Mouse (Mus musculus): ENCODE results near the gene Traf6.

The Traf6 gene

GRCm38 (mm10) chr2:101678236-101679021, at the start of gene Traf6:
Traf6 (plus strand) TSS chr2:101678429.
- peak; percentile 88 for DNase-seq

GRCm38 (mm10) chr2:101638979-101639839, 39.0 kb upstream of the Traf6 start:
- DNase-seq, result no peak

DNA sequence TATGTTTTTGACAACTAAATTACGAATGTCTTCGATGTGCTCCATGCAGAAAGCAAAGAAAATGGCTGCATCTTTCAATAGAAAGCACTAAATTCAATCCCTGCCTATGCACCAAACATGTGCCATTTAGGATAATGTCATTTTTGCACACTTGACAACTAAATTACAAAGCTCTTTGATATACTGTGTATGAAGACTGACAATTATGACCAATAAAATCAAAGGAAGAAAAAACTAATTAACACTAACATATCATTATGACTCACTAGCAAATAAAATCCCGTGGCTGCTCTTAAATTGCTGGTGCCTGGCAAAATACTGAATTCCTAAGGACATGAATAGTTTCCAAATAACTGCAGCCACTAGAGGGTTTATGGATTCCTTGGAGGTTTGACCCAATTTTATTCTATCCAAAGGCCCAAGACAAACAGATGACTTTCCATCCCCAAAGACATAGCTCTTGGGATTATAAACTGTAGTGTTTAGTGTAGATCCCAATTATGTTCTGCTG, 38.3 kb upstream of the Traf6 start:
- DNase-seq, result no peak

DNA sequence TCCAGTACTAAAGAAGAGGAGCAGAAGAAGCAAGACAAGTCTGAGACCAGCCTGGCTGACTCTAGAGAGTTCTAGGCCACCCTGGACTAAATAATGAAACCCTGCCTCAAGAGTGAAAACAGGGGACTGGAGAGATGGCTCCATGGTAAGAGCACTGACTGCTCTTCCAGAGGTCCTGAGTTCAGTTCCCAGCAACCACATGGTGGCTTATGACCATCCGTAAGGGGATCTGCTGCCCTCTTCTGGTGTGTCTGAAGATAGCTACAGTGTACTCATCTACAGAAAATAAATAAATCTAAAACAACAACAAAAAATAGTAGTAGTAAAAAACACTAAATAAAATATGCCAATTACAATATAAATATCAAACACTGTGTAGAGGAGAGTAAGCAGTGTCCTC, 32.4 kb upstream of the Traf6 start:
- DNase-seq, result no peak

DNA sequence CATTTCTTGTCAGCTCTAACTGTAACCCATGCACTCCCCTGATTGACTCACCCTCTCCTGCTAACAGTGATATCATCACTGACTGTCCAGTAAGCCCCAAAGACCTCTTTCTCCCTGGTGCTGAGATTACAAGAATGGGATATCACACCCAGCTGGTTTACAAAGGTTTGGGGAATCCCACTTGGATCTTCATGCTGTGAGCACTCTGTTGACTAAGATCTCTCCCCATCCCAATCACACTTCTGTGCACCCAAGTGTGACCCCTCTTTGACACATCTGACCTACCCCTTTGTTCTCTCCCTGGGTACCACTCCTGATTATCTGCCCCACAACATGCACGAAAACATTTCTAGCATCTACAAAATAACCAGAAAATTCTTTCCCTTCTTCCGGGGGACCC, 29.9 kb upstream of the Traf6 start:
- DNase-seq, result no peak

- no peak for DNase-seq
These were observed 29.0 kb upstream of the Traf6 start, which contains the start of the genes Rag1 and B230118H07Rik for GRCm38 (mm10) chr2:101649114-101649671. Rag1 (minus strand) TSS chr2:101649501. B230118H07Rik (minus strand) TSS chr2:101649532.

- DNase-seq, result no peak
These were observed 27.8 kb upstream of the Traf6 start for GRCm38 (mm10) chr2:101650446-101650845.

GRCm38 (mm10) chr2:101652204-101652920, 25.9 kb upstream of the Traf6 start:
- no peak for DNase-seq

DNA sequence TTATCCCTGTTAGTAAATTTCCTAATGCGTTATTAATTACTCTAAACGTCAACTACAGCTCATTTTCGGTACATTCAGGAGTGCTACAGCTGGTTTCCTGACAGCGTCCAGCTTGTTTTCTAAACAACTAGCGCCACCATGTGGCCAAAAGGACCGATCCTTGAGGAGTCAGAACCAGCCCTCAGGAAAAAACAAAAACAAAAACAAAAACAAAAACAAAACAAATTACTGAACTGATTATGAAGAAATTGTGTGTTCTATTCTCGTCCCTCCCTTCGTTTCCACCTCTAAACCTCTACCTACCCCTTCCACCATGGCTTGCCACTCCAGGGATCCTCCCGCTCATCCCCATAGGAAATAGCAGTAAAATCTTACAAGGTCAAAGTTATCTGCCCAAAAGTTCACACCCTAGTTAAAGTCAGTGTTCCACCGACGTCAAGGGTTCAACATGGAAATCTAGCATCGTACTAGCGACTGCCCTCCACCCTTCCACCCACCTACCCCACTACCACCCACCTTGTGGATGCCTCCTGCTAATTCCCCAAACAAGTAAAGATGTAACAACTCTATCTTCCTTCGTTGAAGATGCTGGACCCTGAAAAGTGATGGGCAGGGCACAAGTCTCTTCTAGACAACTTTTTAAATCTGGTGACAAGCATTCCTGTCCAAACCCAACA, 25.2 kb upstream of the Traf6 start:
- DNase-seq, result peak; percentile 89

DNA sequence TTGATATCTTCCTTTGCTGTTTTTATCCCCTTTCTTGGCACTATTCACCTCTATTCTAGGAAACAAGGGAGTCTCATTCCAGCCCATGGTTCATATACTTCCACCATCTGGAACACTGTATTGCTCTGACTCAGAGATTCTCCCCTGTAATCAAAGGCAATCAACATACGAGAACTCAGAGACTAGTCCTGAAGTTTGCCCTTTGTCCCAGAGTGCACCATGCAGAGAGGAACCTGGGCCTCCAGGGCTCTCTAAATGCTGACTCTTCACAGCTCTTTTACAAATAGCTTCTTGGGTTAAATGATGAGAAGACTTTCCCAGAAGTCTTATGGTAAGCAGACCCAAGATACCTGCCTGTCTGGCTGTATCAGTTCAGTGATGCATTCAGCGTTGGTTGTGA, 17.7 kb upstream of the Traf6 start:
- no peak for DNase-seq

GRCm38 (mm10) chr2:101665058-101665702, 13.0 kb upstream of the Traf6 start:
- peak; percentile 68 for DNase-seq

- no peak for DNase-seq
These were observed 12.5 kb upstream of the Traf6 start for GRCm38 (mm10) chr2:101665703-101666092.

- DNase-seq, result no peak
These were observed 9.5 kb upstream of the Traf6 start for GRCm38 (mm10) chr2:101668751-101669150.

DNA sequence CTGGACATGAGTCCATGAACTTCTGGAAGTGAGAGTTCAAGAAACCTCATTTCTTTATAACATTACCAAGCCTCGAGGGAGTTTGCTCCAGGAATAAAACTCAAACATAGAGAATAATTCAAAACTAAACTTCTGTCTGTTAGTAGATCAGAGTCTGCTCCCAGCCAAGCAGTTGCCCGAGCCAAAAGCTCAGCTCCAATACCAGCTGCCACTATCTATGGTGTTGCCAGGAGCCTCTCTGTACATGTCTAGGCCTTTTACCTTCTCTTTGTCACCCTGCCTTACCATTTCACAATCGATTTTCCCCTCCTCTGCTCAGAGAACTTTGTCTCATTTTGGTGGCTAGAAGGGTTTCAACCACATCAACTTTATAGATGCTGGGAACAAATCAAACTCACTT, 4.7 kb upstream of the Traf6 start:
- DNase-seq, result no peak

DNA sequence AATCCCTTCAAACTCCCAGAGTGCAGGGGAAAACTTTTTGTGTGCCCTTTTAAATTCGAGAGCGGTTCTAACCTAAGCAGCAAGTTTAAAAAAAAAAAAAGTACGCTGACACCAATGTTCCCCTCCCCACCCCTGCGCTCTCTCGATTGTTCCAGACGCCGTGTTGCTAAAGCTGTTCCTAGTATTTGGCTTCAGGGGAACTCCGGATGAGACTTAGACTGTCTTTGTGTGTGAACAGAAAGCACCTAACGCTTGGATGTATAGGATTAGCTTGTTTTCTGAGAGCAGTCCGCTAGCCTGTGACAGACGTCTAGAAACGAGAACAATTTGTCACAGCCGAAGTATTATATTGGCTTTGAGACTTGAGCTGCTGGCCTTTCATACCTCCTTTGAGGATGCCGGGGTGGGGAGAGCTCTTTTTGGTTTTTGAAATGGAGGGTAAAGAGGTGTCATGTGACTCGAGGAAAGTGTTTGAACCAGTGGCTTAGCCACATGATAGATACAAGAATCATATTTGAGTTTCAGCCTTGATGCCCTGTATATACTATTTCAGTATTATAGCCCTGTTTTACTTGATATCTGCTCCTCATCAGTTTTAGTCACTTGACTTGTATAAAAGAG, 1.0 kb downstream of the Traf6 start:
- no peak for DNase-seq

DNA sequence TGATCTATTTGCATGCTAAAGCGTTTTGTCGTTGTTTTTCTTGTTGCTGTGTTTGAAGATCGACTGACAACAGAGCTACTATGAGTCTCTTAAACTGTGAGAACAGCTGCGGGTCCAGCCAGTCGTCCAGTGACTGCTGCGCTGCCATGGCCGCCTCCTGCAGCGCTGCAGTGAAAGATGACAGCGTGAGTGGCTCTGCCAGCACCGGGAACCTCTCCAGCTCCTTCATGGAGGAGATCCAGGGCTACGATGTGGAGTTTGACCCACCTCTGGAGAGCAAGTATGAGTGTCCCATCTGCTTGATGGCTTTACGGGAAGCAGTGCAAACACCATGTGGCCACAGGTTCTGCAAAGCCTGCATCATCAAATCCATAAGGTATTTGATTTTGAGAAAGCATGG, 6.2 kb downstream of the Traf6 start:
- no peak for DNase-seq

GRCm38 (mm10) chr2:101688011-101688410, 9.8 kb downstream of the Traf6 start:
- DNase-seq, result no peak

DNA sequence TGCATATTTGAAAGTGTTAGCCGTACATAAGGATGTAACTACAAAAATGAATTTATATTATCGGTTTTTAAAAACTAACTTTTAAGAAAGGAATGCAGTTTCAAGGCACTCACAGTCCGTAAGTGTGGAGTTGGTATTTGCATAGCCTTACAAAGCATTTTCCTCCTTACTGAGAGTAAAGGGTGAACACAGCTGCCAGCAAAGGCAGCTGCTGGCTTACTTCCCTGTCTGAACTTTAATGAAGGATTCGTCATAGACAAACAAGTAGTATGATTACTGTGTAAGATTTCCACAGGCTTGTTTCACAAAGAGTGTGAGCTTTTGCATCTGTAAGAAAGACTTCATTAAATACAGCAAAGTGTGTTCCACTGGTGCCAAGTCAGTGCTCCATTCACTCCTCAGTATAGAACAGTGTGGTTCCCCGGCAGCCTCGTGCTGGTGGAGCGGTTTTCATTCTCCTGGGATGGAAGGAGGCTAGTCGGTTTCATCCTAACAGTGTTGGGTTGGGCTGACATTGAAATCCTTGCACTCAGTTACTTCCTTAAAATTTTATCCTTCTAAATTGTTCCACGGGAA, 12.1 kb downstream of the Traf6 start:
- DNase-seq, result no peak

GRCm38 (mm10) chr2:101693043-101693442, 14.8 kb downstream of the Traf6 start:
- DNase-seq, result no peak

DNA sequence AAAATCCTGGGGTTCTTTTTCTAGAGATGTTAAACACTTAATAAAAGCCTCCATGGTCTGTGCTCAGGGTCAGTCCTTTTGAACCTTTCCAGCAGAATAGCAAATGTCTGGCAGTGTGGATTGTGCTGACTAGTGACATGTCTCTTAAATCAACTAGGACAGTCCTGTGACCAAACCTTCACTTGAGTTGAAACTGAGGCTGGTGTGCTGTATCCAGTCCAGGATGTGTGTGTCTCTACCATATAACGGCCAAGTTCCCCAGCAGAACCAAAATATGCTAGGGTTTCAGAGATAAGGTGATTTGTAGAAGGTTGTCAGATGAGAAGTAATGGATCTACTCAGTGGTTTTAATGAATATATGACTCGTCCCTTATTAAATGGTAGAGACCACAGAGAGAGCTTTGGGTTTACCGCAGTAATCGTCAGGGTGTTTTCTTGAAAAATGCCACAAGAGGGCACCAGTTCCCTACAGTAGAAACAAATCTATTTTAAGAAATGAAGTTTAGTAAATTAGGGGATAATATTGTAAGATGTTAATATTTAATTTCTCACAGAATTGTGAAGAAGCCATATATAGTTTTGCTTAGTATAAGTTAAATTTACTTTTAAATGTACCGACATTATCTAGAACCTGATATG, 15.5 kb downstream of the Traf6 start:
- peak; percentile 20 for DNase-seq

All from right cerebral cortex, postnatal 14 days (tissue).